Comparison of ENCODE assay signal across 13 mouse cellular contexts in the genomic region with DNA sequence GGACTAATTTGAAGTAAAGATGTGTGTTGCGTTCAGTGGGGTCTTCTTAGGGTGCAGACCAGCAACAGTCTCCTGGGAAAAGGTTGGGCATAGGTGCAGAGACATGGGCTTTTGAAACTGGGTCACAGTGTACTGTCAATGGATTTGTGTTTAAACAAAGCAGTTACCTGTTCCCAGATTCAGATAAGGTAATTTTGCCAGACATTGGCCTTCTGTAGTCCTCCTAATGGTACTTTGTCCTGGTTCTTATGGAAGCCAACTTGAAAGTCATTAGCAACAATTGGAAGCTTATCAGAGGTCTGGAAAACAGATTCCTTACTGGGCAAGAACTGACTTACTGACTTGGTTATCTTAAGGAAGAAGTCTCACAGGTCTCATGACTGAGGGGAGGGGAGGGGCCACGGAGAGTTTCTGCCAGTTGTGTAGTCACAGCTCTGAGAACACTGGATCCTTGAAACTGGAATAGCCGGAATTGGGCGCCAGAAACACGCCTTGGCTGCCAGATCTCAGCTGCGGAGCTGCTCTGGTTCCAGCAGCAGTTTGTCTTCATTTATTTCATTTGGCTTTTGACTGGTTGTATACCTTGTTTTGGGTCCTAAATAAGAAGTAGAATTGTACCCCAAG. TPM values are rescaled to one million over a fixed set of nuclear protein-coding genes. Genes with fewer than 3 reads are reported as not detected.
DNase-seq lines count a peak whose midpoint lies in the region; ATAC-seq and TF ChIP-seq lines count a peak whose summit lies in the region.
"Had no signal": no experiment of that assay in that cellular context is flagged by ENCODE, and none has a peak within 500 bp of the region (broad histone marks: within the 10 kb centered on the region; RNA-seq: fewer than 3 reads in every experiment).

No protein-coding gene starts in this region.

- no peak overlapping the region for H3K27ac ChIP-seq in MEL (ENCODE audit: control insufficient read depth, low read depth, low read length)
- no peak overlapping the region for H3K27ac ChIP-seq in thymus, adult 2 months (ENCODE audit: control insufficient read depth, insufficient read depth, low read length)
- H3K27ac ChIP-seq: hindbrain, embryonic 15.5 days; liver, embryonic 13.5 days had no signal

- H3K9ac ChIP-seq in MEL (ENCODE audit: control insufficient read depth, low read depth, low read length, poor library complexity, severe bottlenecking) = no peak overlapping the region
- H3K9ac ChIP-seq: hindbrain, embryonic 15.5 days; liver, embryonic 13.5 days had no signal

- no peak for TF ChIP-seq CTCF in MEL (IDR thresholded peaks at IDR 0.05 in 2 of 3, conservative IDR thresholded peaks at IDR 0.05 in 1 of 3; ENCODE audit: control insufficient read depth in 1 of 3, insufficient read depth in 1 of 3, low read depth in 2 of 3, low read length in 3 of 3, poor library complexity in 1 of 3, severe bottlenecking in 1 of 3)
- TF ChIP-seq CTCF in thymus, adult 2 months (IDR thresholded peaks at IDR 0.05; ENCODE audit: borderline replicate concordance, control insufficient read depth, extremely low read depth, insufficient read depth, low read length, poor library complexity) = no peak

- H3K36me3 ChIP-seq in MEL (ENCODE audit: control insufficient read depth in 1 of 2, insufficient read depth in 2 of 2, low read length in 2 of 2) = peaks cover 0 to 12% of the 10 kb centered on the region in 2 experiments
- peaks cover 18% of the 10 kb centered on the region for H3K36me3 ChIP-seq in thymus, adult 2 months (ENCODE audit: control insufficient read depth, insufficient read depth, low read length)

- TF ChIP-seq EP300 in MEL (IDR thresholded peaks at IDR 0.05; ENCODE audit: low read depth in 1 of 2, low read length in 2 of 2) = no peak

- H3K4me3 ChIP-seq in MEL (ENCODE audit: control insufficient read depth in 1 of 2, insufficient read depth in 1 of 2, low read depth in 2 of 2, low read length in 2 of 2) = no peak overlapping the region
- no peak overlapping the region for H3K4me3 ChIP-seq in thymus, adult 2 months (ENCODE audit: control insufficient read depth, insufficient read depth, low read length)
- H3K4me3 ChIP-seq: hindbrain, embryonic 15.5 days; liver, embryonic 13.5 days had no signal

- TF ChIP-seq RAD21 in MEL (IDR thresholded peaks at IDR 0.05; ENCODE audit: low read depth, low read length) = no peak

- no peak for TF ChIP-seq POLR2A in MEL (IDR thresholded peaks at IDR 0.05; ENCODE audit: control insufficient read depth in 1 of 2, insufficient read depth in 1 of 2, low read depth in 1 of 2, low read length in 2 of 2, poor library complexity in 1 of 2)
- TF ChIP-seq POLR2A in thymus, adult 2 months (IDR thresholded peaks at IDR 0.05; ENCODE audit: control insufficient read depth, extremely low read depth, insufficient read depth, low read length, poor library complexity) = no peak

- WGBS in thymus, adult 2 months = 95% methylated on average over 6 of the region's 6 CpGs

- peak; percentile 74 for DNase-seq in gastrocnemius, adult 18-20 months (ENCODE audit: low spot score)
- no peak for DNase-seq in gastrocnemius, postnatal 4 days (ENCODE audit: low spot score in 2 of 2)
- peak; percentile 14 for DNase-seq in MEL (ENCODE audit: low read depth, low spot score)
- DNase-seq in gastrocnemius, postnatal 14 days = peak; percentile 61
- DNase-seq in lung, adult 18-20 months = peak; percentile 68 to 80
- no peak for DNase-seq in thymus, adult 2 months
- DNase-seq in cerebellum, postnatal 36 days = no peak
- DNase-seq: embryo, embryonic 11 days; liver, embryonic 13.5 days; midbrain, embryonic 14.5 days had no signal

- no peaks in the 10 kb centered on the region for H3K27me3 ChIP-seq in MEL (ENCODE audit: control insufficient read depth in 1 of 2, insufficient read depth in 2 of 2, low read length in 2 of 2)
- no peaks in the 10 kb centered on the region for H3K27me3 ChIP-seq in thymus, adult 2 months (ENCODE audit: control insufficient read depth, insufficient read depth, low read length)
- H3K27me3 ChIP-seq: hindbrain, embryonic 15.5 days; liver, embryonic 13.5 days; Patski had no signal

- H3K79me2 ChIP-seq in MEL (ENCODE audit: control insufficient read depth, insufficient read depth, low read length, poor library complexity) = peaks cover 4% of the 10 kb centered on the region; the same call in 1 of the 2 replicates

- H3K4me1 ChIP-seq in MEL (ENCODE audit: control insufficient read depth in 1 of 2, insufficient read depth in 2 of 2, low read length in 2 of 2) = peaks cover 0 to 6% of the 10 kb centered on the region in 2 experiments; a peak in 1 of 4 replicates
- no peaks in the 10 kb centered on the region for H3K4me1 ChIP-seq in thymus, adult 2 months (replicated peaks; ENCODE audit: control insufficient read depth, insufficient read depth, low read length)

- no peak for ATAC-seq in megakaryocyte progenitor cell, adult 5-6 weeks (replicated peaks; ENCODE audit: poor library complexity)
- ATAC-seq: Patski had no signal

- no peaks in the 10 kb centered on the region for H3K9me3 ChIP-seq in MEL (replicated peaks; ENCODE audit: insufficient read depth, low read length)
- H3K9me3 ChIP-seq: hindbrain, embryonic 15.5 days; liver, embryonic 13.5 days had no signal

- intact Hi-C loops in gastrocnemius, postnatal 14 days (cut with DNase I; ENCODE audit: low total_unique reads) = no loop called here

TF ChIP-seq in MEL, 35 proteins besides CTCF, POLR2A, EP300 and RAD21:
- no peak for TF ChIP-seq GABPA (IDR thresholded peaks at IDR 0.05; ENCODE audit: low read depth, low read length)
- no peak for TF ChIP-seq POLR2AphosphoS5 (IDR thresholded peaks at IDR 0.05; ENCODE audit: borderline replicate concordance, low read depth, low read length)
- TF ChIP-seq NELFE (IDR thresholded peaks at IDR 0.05; ENCODE audit: low read depth, low read length) = no peak
- no peak for TF ChIP-seq MYB (IDR thresholded peaks at IDR 0.05; ENCODE audit: low read depth, low read length)
- no peak for TF ChIP-seq MAZ (IDR thresholded peaks at IDR 0.05; ENCODE audit: low read depth, low read length)
- TF ChIP-seq ELF1 (IDR thresholded peaks at IDR 0.05; ENCODE audit: low read depth, low read length) = no peak
- TF ChIP-seq CHD2 (IDR thresholded peaks at IDR 0.05; ENCODE audit: low read length) = no peak
- no peak for TF ChIP-seq TAL1 (IDR thresholded peaks at IDR 0.05; ENCODE audit: low read length)
- no peak for TF ChIP-seq TCF12 (IDR thresholded peaks at IDR 0.05; ENCODE audit: low read depth, low read length)

RNA-seq across cellular contexts. Expression of a gene that starts 7.5 kb away (rescaled TPM):
- total RNA-seq in gastrocnemius, adult 18-20 months (2021) = 10 to 100 TPM; 32.6 to 36.9 TPM
- total RNA-seq in gastrocnemius, postnatal 4 days (2021) = 10 to 100 TPM; 79.6 to 86.3 TPM
- total RNA-seq in MEL (2012; rRNA removed) = 17.9 and 18.5 TPM in 2 replicates
- polyA plus RNA-seq in MEL (2012; ENCODE audit: insufficient read depth in 1 of 2, insufficient read length in 2 of 2, low read depth in 1 of 2, low replicate concordance in 2 of 2, missing spikeins in 1 of 2) = 10 to 100 TPM in 1 of 2 experiments, not detected in 1; 23.3 TPM
- 10 to 100 TPM; 28.4 to 30.5 TPM for total RNA-seq in gastrocnemius, postnatal 14 days (2021)
- polyA plus RNA-seq in thymus, adult 2 months (2012; rRNA removed) = 9.0 and 9.5 TPM in 2 replicates
- 10.2 and 17.1 TPM in 2 replicates for total RNA-seq in megakaryocyte progenitor cell, adult 5-6 weeks (2015)
- 21.5 and 24.0 TPM in 2 replicates for total RNA-seq in megakaryocyte progenitor cell, adult 5-6 weeks (2017)

RNA-seq across cellular contexts. Expression of a gene that starts 17.8 kb away (rescaled TPM):
- not detected for total RNA-seq in gastrocnemius, adult 18-20 months (2021)
- under 1 TPM; 0.27 to 0.39 TPM for total RNA-seq in gastrocnemius, postnatal 4 days (2021)
- total RNA-seq in MEL (2012; rRNA removed) = 0.19 TPM in 1 of 2 replicates, not detected in the other
- not detected for polyA plus RNA-seq in MEL (2012; ENCODE audit: insufficient read depth in 1 of 2, insufficient read length in 2 of 2, low read depth in 1 of 2, low replicate concordance in 2 of 2, missing spikeins in 1 of 2)
- total RNA-seq in gastrocnemius, postnatal 14 days (2021) = not detected
- not detected in 2 replicates for polyA plus RNA-seq in thymus, adult 2 months (2012; rRNA removed)
- total RNA-seq in megakaryocyte progenitor cell, adult 5-6 weeks (2015) = not detected in 2 replicates
- not detected in 2 replicates for total RNA-seq in megakaryocyte progenitor cell, adult 5-6 weeks (2017)
- polyA plus RNA-seq: liver, embryonic 13.5 days had no signal

Comparison
In these comparisons a context has a peak if more than half of its experiments do, and no peak if none do; other contexts are left out.
1. DNase-seq: peak in gastrocnemius, adult 18-20 months (single experiment), MEL (single experiment), gastrocnemius, postnatal 14 days (single experiment) and lung, adult 18-20 months (2 of 2); none in gastrocnemius, postnatal 4 days (0 of 2), thymus, adult 2 months (single experiment) and cerebellum, postnatal 36 days (0 of 2).